Mouse (Mus musculus) embryo, embryonic 11.5 days (tissue): ENCODE data around the gene Gpr65.
"Not testable (repeated sequence)": the region's sequence is repeated elsewhere in the genome, so short reads cannot be mapped to it uniquely, and the experiment has no call there.

ENCODE experiments used
- DNase-seq: peaks from one replicate; pipeline ENCODE4 v3.0.0-alpha.2; 2012; ENCODE audit warnings: low read depth, low spot score

Gene Gpr65

GRCm38 (mm10) chr12:98268441-98269369, at the start of gene Gpr65:
Gene Gpr65 (plus strand): TSS chr12:98268635.
- no peak for DNase-seq

- DNase-seq, result no peak
Measured at GRCm38 (mm10) chr12:98223286-98223685, 45.1 kb upstream of the Gpr65 start.

- DNase-seq, result no peak
Measured at GRCm38 (mm10) chr12:98227037-98227436, 41.4 kb upstream of the Gpr65 start.

GRCm38 (mm10) chr12:98238478-98238877, 30.0 kb upstream of the Gpr65 start:
- not testable (repeated sequence) for DNase-seq

- DNase-seq, result no peak
Measured at GRCm38 (mm10) chr12:98244161-98244560, 24.3 kb upstream of the Gpr65 start.

GRCm38 (mm10) chr12:98244865-98245264, 23.6 kb upstream of the Gpr65 start:
- no peak for DNase-seq

GRCm38 (mm10) chr12:98246835-98247234, 21.6 kb upstream of the Gpr65 start:
- no peak for DNase-seq

- no peak for DNase-seq
Measured at GRCm38 (mm10) chr12:98249671-98250070, 18.8 kb upstream of the Gpr65 start.

GRCm38 (mm10) chr12:98250327-98250726, 18.1 kb upstream of the Gpr65 start:
- DNase-seq, result no peak

GRCm38 (mm10) chr12:98252417-98252816, 16.0 kb upstream of the Gpr65 start:
- DNase-seq, result no peak

GRCm38 (mm10) chr12:98255373-98255995, 13.0 kb upstream of the Gpr65 start:
- no peak for DNase-seq

- DNase-seq, result no peak
Measured at GRCm38 (mm10) chr12:98258371-98258844, 10.0 kb upstream of the Gpr65 start.

- peak; percentile 84 for DNase-seq
Measured at GRCm38 (mm10) chr12:98258845-98259517, 9.5 kb upstream of the Gpr65 start, which contains the start of gene Galc. Gene Galc (minus strand): TSS chr12:98259459.

- no peak for DNase-seq
Measured at GRCm38 (mm10) chr12:98259518-98259852, 8.9 kb upstream of the Gpr65 start.

- no peak for DNase-seq
Measured at GRCm38 (mm10) chr12:98265697-98266096, 2.7 kb upstream of the Gpr65 start.

GRCm38 (mm10) chr12:98269791-98270745, 1.6 kb downstream of the Gpr65 start:
- DNase-seq, result no peak

GRCm38 (mm10) chr12:98270810-98271566, 2.6 kb downstream of the Gpr65 start:
- no peak for DNase-seq

GRCm38 (mm10) chr12:98272433-98272832, 4.0 kb downstream of the Gpr65 start:
- DNase-seq, result no peak

GRCm38 (mm10) chr12:98280530-98280929, 12.1 kb downstream of the Gpr65 start:
- DNase-seq, result peak; percentile 51

- DNase-seq, result no peak
Measured at GRCm38 (mm10) chr12:98280996-98281395, 12.6 kb downstream of the Gpr65 start.
